Mouse (Mus musculus) CH12.LX (cell line): ENCODE results near the gene Cldn14. TPM values are rescaled to one million over a fixed set of nuclear protein-coding genes. Genes with fewer than 3 reads are reported as not detected.

Experiments used
- DNase-seq: peaks from one replicate; pipeline ENCODE4 v3.0.0-alpha.2; 2013; ENCODE audit errors: extremely low read depth
- H3K27ac ChIP-seq: 2 replicates; pipeline ENCODE4 v1.5.1; 2012; ENCODE audit warnings: low read depth, mild to moderate bottlenecking, control low read depth, moderate library complexity; ENCODE audit not compliant: insufficient read depth
- H3K27me3 ChIP-seq: replicated peaks from 2 replicates; pipeline ENCODE3; 2012; ENCODE audit warnings: inconsistent platforms
- H3K36me3 ChIP-seq, 2 experiments: replicated peaks in 1 of 2; 2 replicates each; pipeline versions ENCODE3 to v1.6.1; 2012; ENCODE audit warnings: inconsistent platforms in 1 of 2, low read length in 1 of 2, mild to moderate bottlenecking in 1 of 2, mixed read lengths in 1 of 2, moderate library complexity in 1 of 2; ENCODE audit not compliant: control insufficient read depth in 1 of 2, insufficient read depth in 1 of 2
- H3K4me1 ChIP-seq, 2 experiments: 2 replicates each; pipeline ENCODE4 v1.6.1; 2012; ENCODE audit warnings: inconsistent platforms in 1 of 2, moderate library complexity in 1 of 2; ENCODE audit not compliant: insufficient read depth in 2 of 2, control insufficient read depth in 1 of 2
- H3K4me2 ChIP-seq: 2 replicates; pipeline ENCODE4 v1.6.1; 2012; ENCODE audit warnings: low read depth, mild to moderate bottlenecking, control low read depth; ENCODE audit not compliant: poor library complexity, insufficient read depth, severe bottlenecking
- H3K4me3 ChIP-seq, 3 experiments: fragments of 150-350 bp in 1 of 3; sonication (generic) in 1 of 3; replicated peaks in 1 of 3; 2 replicates each; pipeline versions ENCODE3 to v1.5.1; 2011 to 2012; ENCODE audit warnings: low read depth in 2 of 3, low read length in 2 of 3, mild to moderate bottlenecking in 2 of 3, moderate library complexity in 2 of 3, control low read depth in 1 of 3, improper control_type of control experiment in 1 of 3, inconsistent platforms in 1 of 3, mixed read lengths in 1 of 3; ENCODE audit not compliant: poor library complexity in 1 of 3
- H3K79me2 ChIP-seq: replicated peaks from 2 replicates; pipeline ENCODE4 v1.6.1; 2012; ENCODE audit warnings: mild to moderate bottlenecking, moderate library complexity; ENCODE audit not compliant: control insufficient read depth, poor library complexity, insufficient read depth, severe bottlenecking; ENCODE audit errors: extremely low read depth
- H3K9ac ChIP-seq: 2 replicates; pipeline ENCODE4 v1.6.1; 2012; ENCODE audit warnings: low read depth, mild to moderate bottlenecking, control low read depth, moderate library complexity; ENCODE audit not compliant: insufficient read depth
- H3K9me3 ChIP-seq: replicated peaks from 2 replicates; pipeline ENCODE3; 2012; ENCODE audit warnings: low read length, inconsistent platforms, mixed read lengths
- BHLHE40 ChIP-seq: IDR thresholded peaks from 2 replicates; pipeline ENCODE4 v1.6.1; 2011; ENCODE audit warnings: mild to moderate bottlenecking, low read depth, low read length, improper control_type of control experiment
- CHD1 ChIP-seq: IDR thresholded peaks from 2 replicates; pipeline ENCODE4 v1.6.1; 2012; ENCODE audit warnings: low read depth, low read length, improper control_type of control experiment, inconsistent platforms
- CHD2 ChIP-seq: IDR thresholded peaks from 2 replicates; pipeline ENCODE4 v1.6.1; 2011; ENCODE audit warnings: low read length, improper control_type of control experiment
- CTCF ChIP-seq, 2 experiments: IDR thresholded peaks in 1 of 2; conservative IDR thresholded peaks in 1 of 2; 2 replicates each; pipeline ENCODE4 v1.5.1; 2011 to 2012; ENCODE audit warnings: low read depth in 2 of 2, low read length in 2 of 2, improper control_type of control experiment in 1 of 2, inconsistent platforms in 1 of 2, mild to moderate bottlenecking in 1 of 2, moderate library complexity in 1 of 2
- E2F4 ChIP-seq: IDR thresholded peaks from 2 replicates; pipeline ENCODE4 v1.6.1; 2011; ENCODE audit warnings: low read depth, low read length, improper control_type of control experiment; ENCODE audit not compliant: insufficient replicate concordance
- ELF1 ChIP-seq: IDR thresholded peaks from 2 replicates; pipeline ENCODE4 v1.6.1; 2014; ENCODE audit warnings: low read depth, mild to moderate bottlenecking, inconsistent platforms, low read length, improper control_type of control experiment
- EP300 ChIP-seq: IDR thresholded peaks from 2 replicates; pipeline ENCODE4 v1.6.1; 2011; ENCODE audit warnings: low read length, improper control_type of control experiment
- ETS1 ChIP-seq: conservative IDR thresholded peaks from 2 replicates; pipeline ENCODE4 v1.6.1; 2012; ENCODE audit warnings: low read depth, mild to moderate bottlenecking, inconsistent platforms, low read length, improper control_type of control experiment, moderate library complexity
- GABPA ChIP-seq: IDR thresholded peaks from 2 replicates; pipeline ENCODE4 v1.6.1; 2012; ENCODE audit warnings: low read depth, low read length, improper control_type of control experiment, inconsistent platforms; ENCODE audit not compliant: insufficient replicate concordance
- HCFC1 ChIP-seq: IDR thresholded peaks from 2 replicates; pipeline ENCODE4 v1.6.1; 2012; ENCODE audit warnings: low read depth, mild to moderate bottlenecking, inconsistent platforms, low read length, improper control_type of control experiment
- IRF4 ChIP-seq: IDR thresholded peaks from 2 replicates; pipeline ENCODE4 v1.6.1; 2014; ENCODE audit warnings: low read depth, mild to moderate bottlenecking, inconsistent platforms, low read length, improper control_type of control experiment
- JUN ChIP-seq: IDR thresholded peaks from 2 replicates; pipeline ENCODE4 v1.6.1; 2011; ENCODE audit warnings: low read depth, mild to moderate bottlenecking, low read length, improper control_type of control experiment, moderate library complexity; ENCODE audit not compliant: insufficient read depth
- JUND ChIP-seq: conservative IDR thresholded peaks from 2 replicates; pipeline ENCODE4 v1.6.1; 2011; ENCODE audit warnings: low read depth, low read length, improper control_type of control experiment
- KAT2A ChIP-seq: IDR thresholded peaks from 2 replicates; pipeline ENCODE4 v1.6.1; 2012; ENCODE audit warnings: low read length, improper control_type of control experiment, inconsistent platforms; ENCODE audit not compliant: insufficient replicate concordance
- MAFK ChIP-seq: IDR thresholded peaks from 2 replicates; pipeline ENCODE4 v1.6.1; 2011; ENCODE audit warnings: low read length, improper control_type of control experiment; ENCODE audit not compliant: insufficient replicate concordance
- MAX ChIP-seq: IDR thresholded peaks from 2 replicates; pipeline ENCODE4 v1.6.1; 2011; ENCODE audit warnings: low read length, improper control_type of control experiment
- MAZ ChIP-seq: IDR thresholded peaks from 2 replicates; pipeline ENCODE4 v1.6.1; 2012; ENCODE audit warnings: low read depth, mild to moderate bottlenecking, inconsistent platforms, low read length, improper control_type of control experiment, moderate library complexity
- MEF2A ChIP-seq: IDR thresholded peaks from 2 replicates; pipeline ENCODE4 v1.6.1; 2014; ENCODE audit warnings: low read depth, mild to moderate bottlenecking, inconsistent platforms, low read length, improper control_type of control experiment, borderline replicate concordance
- MXI1 ChIP-seq: IDR thresholded peaks from 2 replicates; pipeline ENCODE4 v1.6.1; 2011; ENCODE audit warnings: mild to moderate bottlenecking, low read depth, low read length, improper control_type of control experiment
- MYC ChIP-seq: IDR thresholded peaks from 2 replicates; pipeline ENCODE4 v1.6.1; 2011; ENCODE audit warnings: low read depth, mild to moderate bottlenecking, improper control_type of control experiment, low read length
- NELFE ChIP-seq: IDR thresholded peaks from 2 replicates; pipeline ENCODE4 v1.6.1; 2011; ENCODE audit warnings: low read depth, low read length, improper control_type of control experiment
- NRF1 ChIP-seq: IDR thresholded peaks from 2 replicates; pipeline ENCODE4 v1.6.1; 2014; ENCODE audit warnings: low read depth, mild to moderate bottlenecking, inconsistent platforms, low read length, improper control_type of control experiment, moderate library complexity
- PAX5 ChIP-seq: IDR thresholded peaks from 2 replicates; pipeline ENCODE4 v1.6.1; 2012; ENCODE audit warnings: low read length, inconsistent platforms, mixed read lengths
- POLR2A ChIP-seq: IDR thresholded peaks from 2 replicates; pipeline ENCODE4 v1.6.1; 2011; ENCODE audit warnings: low read depth, mild to moderate bottlenecking, improper control_type of control experiment, low read length
- POLR2AphosphoS2 ChIP-seq: IDR thresholded peaks from 2 replicates; pipeline ENCODE4 v1.6.1; 2011; ENCODE audit warnings: low read depth, low read length, improper control_type of control experiment
- RAD21 ChIP-seq: IDR thresholded peaks from 2 replicates; pipeline ENCODE4 v1.6.1; 2011; ENCODE audit warnings: low read depth, mild to moderate bottlenecking, low read length, improper control_type of control experiment, moderate library complexity
- RCOR1 ChIP-seq: conservative IDR thresholded peaks from 2 replicates; pipeline ENCODE4 v1.6.1; 2012; ENCODE audit warnings: low read depth, mild to moderate bottlenecking, inconsistent platforms, low read length, improper control_type of control experiment
- SIN3A ChIP-seq: IDR thresholded peaks from 2 replicates; pipeline ENCODE4 v1.6.1; 2012; ENCODE audit warnings: low read length, improper control_type of control experiment, inconsistent platforms
- SMC3 ChIP-seq: IDR thresholded peaks from 2 replicates; pipeline ENCODE4 v1.6.1; 2011; ENCODE audit warnings: low read depth, low read length, improper control_type of control experiment
- TBP ChIP-seq: conservative IDR thresholded peaks from 2 replicates; pipeline ENCODE4 v1.6.1; 2011; ENCODE audit warnings: low read depth, low read length, improper control_type of control experiment
- TCF12 ChIP-seq: IDR thresholded peaks from 2 replicates; pipeline ENCODE4 v1.6.1; 2014; ENCODE audit warnings: low read depth, mild to moderate bottlenecking, inconsistent platforms, low read length, improper control_type of control experiment
- UBTF ChIP-seq: IDR thresholded peaks from 2 replicates; pipeline ENCODE4 v1.6.1; 2012; ENCODE audit warnings: low read depth, mild to moderate bottlenecking, inconsistent platforms, low read length, improper control_type of control experiment, moderate library complexity
- USF1 ChIP-seq: IDR thresholded peaks from 2 replicates; pipeline ENCODE4 v1.6.1; 2014; ENCODE audit warnings: low read depth, mild to moderate bottlenecking, inconsistent platforms, low read length, improper control_type of control experiment
- USF2 ChIP-seq: conservative IDR thresholded peaks from 2 replicates; pipeline ENCODE4 v1.6.1; 2011; ENCODE audit warnings: low read depth, low read length, improper control_type of control experiment
- ZC3H11A ChIP-seq: IDR thresholded peaks from 2 replicates; pipeline ENCODE4 v1.6.1; 2012; ENCODE audit warnings: low read depth, mild to moderate bottlenecking, inconsistent platforms, low read length, improper control_type of control experiment
- ZKSCAN1 ChIP-seq: IDR thresholded peaks from 2 replicates; pipeline ENCODE4 v1.6.1; 2012; ENCODE audit warnings: low read depth, inconsistent platforms, low read length, improper control_type of control experiment, borderline replicate concordance
- ZMIZ1 ChIP-seq: IDR thresholded peaks from 2 replicates; pipeline ENCODE4 v1.6.1; 2012; ENCODE audit warnings: low read depth, mild to moderate bottlenecking, inconsistent platforms, low read length, improper control_type of control experiment
- ZNF384 ChIP-seq: IDR thresholded peaks from 2 replicates; pipeline ENCODE4 v1.6.1; 2012; ENCODE audit warnings: low read depth, low read length, improper control_type of control experiment, inconsistent platforms
- dilution Hi-C: fragments of 300-500 bp; cut with MboI; formaldehyde crosslinking; loops from 2 replicates; pipeline ENCODE4 v1.14.3; 2020; ENCODE audit warnings: low sequenced_read_pairs; ENCODE audit not compliant: extremely low pct_unique_long_range_greater_than_20kb, extremely low pct_ligation_motif_present
- in situ Hi-C: fragments of 300-500 bp; cut with MboI; formaldehyde crosslinking; loops from 3 replicates; pipeline ENCODE4 v1.14.3; 2019; ENCODE audit warnings: low sequenced_read_pairs, low pct_ligation_motif_present, low pct_unique_long_range_greater_than_20kb, mixed read lengths
- polyA plus RNA-seq: library from polyadenylated mRNA; unstranded; fragments of >175 nt; gene quantifications from 2 replicates; pipeline ENCODE4 v1.2.1, GENCODE M21; 2012; ENCODE audit warnings: low read depth; ENCODE audit not compliant: insufficient read length
- total RNA-seq, 2 experiments: library from RNA; depleted of rRNA; stranded (reverse); fragments of 300-350 nt in 1 of 2; fragments of >200 nt in 1 of 2; gene quantifications; 2 replicates each; pipeline ENCODE4 v1.2.3; 2012 to 2014

Gene Cldn14
- total and polyA plus RNA-seq, 3 experiments, result 0.15 to 0.25 (median 0.21) TPM

DNA sequence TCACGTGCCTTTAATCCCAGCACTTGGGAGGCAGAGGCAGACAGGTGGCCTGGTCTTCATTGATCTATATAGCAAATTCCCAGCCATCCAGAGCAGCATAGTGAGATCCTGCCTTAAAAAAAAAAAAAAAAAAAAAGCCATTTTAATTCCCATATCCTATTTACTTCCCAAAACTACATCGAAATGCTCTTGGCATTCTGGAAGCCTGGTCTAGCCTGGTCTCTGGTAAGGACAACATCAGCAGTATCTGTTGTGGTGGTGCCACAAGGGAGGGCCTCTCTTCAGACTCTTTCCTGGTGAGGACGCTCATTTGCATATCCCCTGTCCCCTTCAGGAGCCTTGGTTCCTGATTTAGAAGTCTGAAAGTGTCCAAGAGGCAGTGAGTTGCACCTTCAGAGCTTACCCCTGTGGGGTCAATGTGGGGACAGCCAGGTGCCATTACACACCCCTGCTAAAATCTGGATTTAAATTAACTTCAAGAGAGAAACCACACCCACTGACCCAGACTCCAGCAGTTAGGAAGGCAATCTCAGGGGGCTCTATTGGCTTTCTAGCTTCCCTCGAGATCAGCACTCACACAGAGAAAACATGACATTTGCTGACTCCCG is 6.0 kb upstream of the Cldn14 start:
- Histone ChIP-seq H3K9me3 (no peaks in the 10 kb centered on the region), H3K79me2 (no peaks in the 10 kb centered on the region), H3K4me3 (no peak overlapping the region), H3K9ac (no peak overlapping the region), H3K36me3 (peaks cover 0 to 8% of the 10 kb centered on the region in 2 experiments), H3K27ac (no peak overlapping the region), H3K27me3 (no peaks in the 10 kb centered on the region), H3K4me2 (peak overlapping the region; percentile 39), H3K4me1 (peaks cover 15 to 52% of the 10 kb centered on the region in 2 experiments)
- in situ Hi-C loops (loop anchor here (5.0 to 25.0 kb wide), 3 partner anchors 72 to 327 kb away; partner anchors contain the start of gene Cbr3), dilution Hi-C loops (no loop called here)
- TF ChIP-seq CHD2, result 0 out of 2 replicates have a peak, but pooled peaks have one; percentile 16
- no peak for TF ChIP-seq POLR2AphosphoS2
- TF ChIP-seq MXI1, result 0 out of 2 replicates have a peak, but pooled peaks have one; percentile 26
- peak; percentile 54; the same call in 1 of the 2 replicates for TF ChIP-seq TCF12
- TF ChIP-seq IRF4, result peak; percentile 40; the same call in 1 of the 2 replicates
- no peak for TF ChIP-seq NELFE
- TF ChIP-seq MYC, result 0 out of 2 replicates have a peak, but pooled peaks have one; percentile 15
- peak; percentile 16 for TF ChIP-seq RAD21
- no peak for TF ChIP-seq POLR2A
- TF ChIP-seq MEF2A, result peak; percentile 86
- no peak for TF ChIP-seq USF1
- no peak for TF ChIP-seq JUN
- TF ChIP-seq MAFK, result peak; percentile 53; the same call in 1 of the 2 replicates
- no peak for TF ChIP-seq USF2
- TF ChIP-seq PAX5, result no peak
- TF ChIP-seq CTCF (conservative IDR thresholded peaks at IDR 0.05 in 1 of 2, IDR thresholded peaks at IDR 0.05 in 1 of 2; ENCODE audit: low read depth in 2 of 2, low read length in 2 of 2), result peak in 1 of 2 experiments; percentile 0; a peak in 1 of 4 replicates
- TF ChIP-seq SMC3, result no peak
- TF ChIP-seq BHLHE40, result peak; percentile 35; the same call in 1 of the 2 replicates
- no peak for TF ChIP-seq TBP
- TF ChIP-seq ETS1, result peak; percentile 74
- no peak for TF ChIP-seq NRF1
- TF ChIP-seq HCFC1, result 0 out of 2 replicates have a peak, but pooled peaks have one; percentile 9
- TF ChIP-seq KAT2A, result no peak
- no peak for TF ChIP-seq ZC3H11A
- 0 out of 2 replicates have a peak, but pooled peaks have one; percentile 37 for TF ChIP-seq JUND
- peak; percentile 71 for TF ChIP-seq EP300
- TF ChIP-seq ZKSCAN1, result no peak
- no peak for TF ChIP-seq UBTF
- TF ChIP-seq ELF1, result peak; percentile 51
- TF ChIP-seq GABPA, result no peak
- TF ChIP-seq CHD1, result no peak
- peak; percentile 70 for TF ChIP-seq SIN3A
- no peak for TF ChIP-seq MAX
- TF ChIP-seq E2F4, result no peak
- TF ChIP-seq RCOR1, result no peak
- TF ChIP-seq ZNF384, result peak; percentile 67
- TF ChIP-seq ZMIZ1, result no peak; the same call in 1 of the 2 replicates
- no peak for TF ChIP-seq MAZ
- DNase-seq, result peak; percentile 91
